ENCODE assay signal across 19 mouse cellular contexts in genomic region chr4:54493074-54493473, GRCm38 (mm10).
A peak's percentile ranks its signal among the peaks of the same experiment; 100 is the strongest.
DNase-seq lines count a peak whose midpoint lies in the region; ATAC-seq lines count a peak whose summit lies in the region.
"Had no signal": no experiment of that assay in that cellular context is flagged by ENCODE, and none has a peak within 500 bp of the region (broad histone marks: within the 10 kb centered on the region; RNA-seq: fewer than 3 reads in every experiment).

No protein-coding gene starts in this region.

- no peaks in the 10 kb centered on the region for H3K36me3 ChIP-seq in limb, embryonic 12.5 days
- no peaks in the 10 kb centered on the region for H3K36me3 ChIP-seq in limb, embryonic 10.5 days
- H3K36me3 ChIP-seq in limb, embryonic 13.5 days, result no peaks in the 10 kb centered on the region
- no peaks in the 10 kb centered on the region for H3K36me3 ChIP-seq in midbrain, embryonic 11.5 days (ENCODE audit: control insufficient read depth, insufficient read depth, low read length)

- ATAC-seq in limb, embryonic 12.5 days (ENCODE audit: insufficient number of reproducible peaks, insufficient read depth, low FRiP score, low TSS enrichment, low read depth), result 0 out of 2 replicates have a peak, but pooled peaks have one; percentile 68
- ATAC-seq in limb, embryonic 13.5 days (ENCODE audit: low FRiP score, low read depth), result peak; percentile 90
- ATAC-seq in midbrain, embryonic 11.5 days (ENCODE audit: low FRiP score), result no peak
- ATAC-seq: CD4-positive, CD25-positive, alpha-beta regulatory T cell, adult 4 months; forebrain, embryonic 14.5 days; liver, postnatal 0 days had no signal

- no peak overlapping the region for H3K9ac ChIP-seq in limb, embryonic 12.5 days (replicated peaks)
- no peak overlapping the region for H3K9ac ChIP-seq in limb, embryonic 13.5 days
- no peak overlapping the region for H3K9ac ChIP-seq in midbrain, embryonic 11.5 days (ENCODE audit: low read length)
- H3K9ac ChIP-seq: liver, postnatal 0 days had no signal

- H3K4me3 ChIP-seq in limb, embryonic 12.5 days (replicated peaks), result no peak overlapping the region
- no peak overlapping the region for H3K4me3 ChIP-seq in limb, embryonic 10.5 days
- no peak overlapping the region for H3K4me3 ChIP-seq in limb, embryonic 13.5 days
- no peak overlapping the region for H3K4me3 ChIP-seq in midbrain, embryonic 11.5 days (ENCODE audit: low read depth, low read length)
- H3K4me3 ChIP-seq: layer of hippocampus, adult 2 months had no signal

- H3K9me3 ChIP-seq in limb, embryonic 12.5 days, result no peaks in the 10 kb centered on the region
- H3K9me3 ChIP-seq in limb, embryonic 10.5 days (replicated peaks), result no peaks in the 10 kb centered on the region
- H3K9me3 ChIP-seq in limb, embryonic 13.5 days, result no peaks in the 10 kb centered on the region
- no peaks in the 10 kb centered on the region for H3K9me3 ChIP-seq in midbrain, embryonic 11.5 days (ENCODE audit: control insufficient read depth, low read length)

- 51% methylated on average over 6 of the region's 6 CpGs for WGBS in limb, embryonic 12.5 days
- 77% methylated on average over 6 of the region's 6 CpGs for WGBS in limb, embryonic 10.5 days
- WGBS in limb, embryonic 13.5 days, result 36% methylated on average over 6 of the region's 6 CpGs
- 88% methylated on average over 6 of the region's 6 CpGs for WGBS in midbrain, embryonic 11.5 days

- no peak overlapping the region for H3K4me2 ChIP-seq in limb, embryonic 12.5 days
- H3K4me2 ChIP-seq in limb, embryonic 13.5 days (replicated peaks), result no peak overlapping the region
- no peak overlapping the region for H3K4me2 ChIP-seq in midbrain, embryonic 11.5 days
- H3K4me2 ChIP-seq: heart, embryonic 11.5 days had no signal

- no peak overlapping the region for H3K27ac ChIP-seq in limb, embryonic 12.5 days
- no peak overlapping the region for H3K27ac ChIP-seq in limb, embryonic 10.5 days
- no peak overlapping the region; the same call in 1 of the 2 replicates for H3K27ac ChIP-seq in limb, embryonic 13.5 days
- no peak overlapping the region for H3K27ac ChIP-seq in midbrain, embryonic 11.5 days (ENCODE audit: low read depth, low read length)
- H3K27ac ChIP-seq: layer of hippocampus, adult 2 months had no signal

- DNase-seq in adrenal gland, adult 8-10 months, result peak; percentile 5
- DNase-seq in adrenal gland, postnatal 25 days, result no peak
- no peak for DNase-seq in limb, embryonic 10.5 days (ENCODE audit: low spot score)
- peak; percentile 69 for DNase-seq in R1 (ENCODE audit: low read depth, low spot score)
- no peak for DNase-seq in midbrain, embryonic 11.5 days (ENCODE audit: low spot score, missing footprints)
- DNase-seq in adrenal gland, postnatal 36 days, result no peak
- DNase-seq: adrenal gland, postnatal 10 days; cerebellum, adult 8-10 months; kidney, adult 18-20 months; kidney, postnatal 10 days; liver; liver, postnatal 0 days; thymus, postnatal 25 days had no signal

- H3K4me1 ChIP-seq in limb, embryonic 12.5 days (replicated peaks), result no peaks in the 10 kb centered on the region
- 0 out of 2 replicates have a peak, but pooled peaks cover 4% of the 10 kb centered on the region for H3K4me1 ChIP-seq in limb, embryonic 10.5 days
- H3K4me1 ChIP-seq in limb, embryonic 13.5 days, result peaks cover 6% of the 10 kb centered on the region
- no peaks in the 10 kb centered on the region for H3K4me1 ChIP-seq in midbrain, embryonic 11.5 days (ENCODE audit: control insufficient read depth, insufficient read depth, low read length)

- H3K27me3 ChIP-seq in limb, embryonic 12.5 days, result no peaks in the 10 kb centered on the region
- no peaks in the 10 kb centered on the region for H3K27me3 ChIP-seq in limb, embryonic 10.5 days (ENCODE audit: low read depth, poor library complexity, severe bottlenecking)
- H3K27me3 ChIP-seq in limb, embryonic 13.5 days, result no peaks in the 10 kb centered on the region
- H3K27me3 ChIP-seq in midbrain, embryonic 11.5 days (ENCODE audit: control insufficient read depth, insufficient read depth, low read length), result no peaks in the 10 kb centered on the region

Comparison
In these comparisons a context has a peak if more than half of its experiments do, and no peak if none do; other contexts are left out.
1. DNase-seq: peak in adrenal gland, adult 8-10 months (single experiment) and R1 (single experiment); none in adrenal gland, postnatal 25 days (single experiment), limb, embryonic 10.5 days (single experiment), midbrain, embryonic 11.5 days (single experiment) and adrenal gland, postnatal 36 days (0 of 2).